Mouse (Mus musculus): ENCODE data around the gene Cnst. TPM values are rescaled to one million over a fixed set of nuclear protein-coding genes. Genes with fewer than 3 reads are reported as not detected.

Cnst gene
- total RNA-seq, 2 experiments from 2014 or later: 14.7 to 22.6 TPM

GRCm38 (mm10) chr1:179553197-179553948, 7.2 kb downstream of the Cnst start:
- no peak for ATAC-seq (ENCODE audit: poor library complexity, severe bottlenecking)

GRCm38 (mm10) chr1:179553949-179554347, 7.8 kb downstream of the Cnst start:
- no peak for ATAC-seq (ENCODE audit: poor library complexity, severe bottlenecking)

GRCm38 (mm10) chr1:179556921-179557320, 10.8 kb downstream of the Cnst start:
- no peak for ATAC-seq (ENCODE audit: poor library complexity, severe bottlenecking)

GRCm38 (mm10) chr1:179559446-179560194, 13.4 kb downstream of the Cnst start:
- 0 out of 2 replicates have a peak, but pooled peaks have one; percentile 31 for ATAC-seq (ENCODE audit: poor library complexity, severe bottlenecking)

GRCm38 (mm10) chr1:179560845-179561430, 14.8 kb downstream of the Cnst start:
- ATAC-seq (ENCODE audit: poor library complexity, severe bottlenecking): peak; percentile 86

GRCm38 (mm10) chr1:179563211-179563610, 17.0 kb downstream of the Cnst start:
- ATAC-seq (ENCODE audit: poor library complexity, severe bottlenecking): no peak

GRCm38 (mm10) chr1:179563926-179564325, 17.8 kb downstream of the Cnst start:
- ATAC-seq (ENCODE audit: poor library complexity, severe bottlenecking): no peak

GRCm38 (mm10) chr1:179567558-179567957, 21.4 kb downstream of the Cnst start:
- ATAC-seq (ENCODE audit: poor library complexity, severe bottlenecking): no peak

- no peak for ATAC-seq (ENCODE audit: poor library complexity, severe bottlenecking)
Measured at GRCm38 (mm10) chr1:179568690-179569398, 22.7 kb downstream of the Cnst start.

GRCm38 (mm10) chr1:179570482-179570881, 24.3 kb downstream of the Cnst start:
- no peak for ATAC-seq (ENCODE audit: poor library complexity, severe bottlenecking)

GRCm38 (mm10) chr1:179571686-179572085, 25.5 kb downstream of the Cnst start:
- no peak for ATAC-seq (ENCODE audit: poor library complexity, severe bottlenecking)

- no peak for ATAC-seq (ENCODE audit: poor library complexity, severe bottlenecking)
Measured at GRCm38 (mm10) chr1:179573650-179574206, 27.6 kb downstream of the Cnst start.

- no peak for ATAC-seq (ENCODE audit: poor library complexity, severe bottlenecking)
Measured at GRCm38 (mm10) chr1:179578625-179579024, 32.5 kb downstream of the Cnst start.

- ATAC-seq (ENCODE audit: poor library complexity, severe bottlenecking): no peak
Measured at GRCm38 (mm10) chr1:179580200-179580599, 34.0 kb downstream of the Cnst start.

GRCm38 (mm10) chr1:179581422-179581821, 35.3 kb downstream of the Cnst start:
- no peak for ATAC-seq (ENCODE audit: poor library complexity, severe bottlenecking)

- ATAC-seq (ENCODE audit: poor library complexity, severe bottlenecking): no peak
Measured at GRCm38 (mm10) chr1:179582021-179582433, 35.9 kb downstream of the Cnst start.

GRCm38 (mm10) chr1:179583090-179583489, 36.9 kb downstream of the Cnst start:
- no peak for ATAC-seq (ENCODE audit: poor library complexity, severe bottlenecking)

GRCm38 (mm10) chr1:179584220-179584619, 38.0 kb downstream of the Cnst start:
- no peak for ATAC-seq (ENCODE audit: poor library complexity, severe bottlenecking)

GRCm38 (mm10) chr1:179585646-179586045, 39.5 kb downstream of the Cnst start:
- no peak for ATAC-seq (ENCODE audit: poor library complexity, severe bottlenecking)

- peak; percentile 81 for ATAC-seq (ENCODE audit: poor library complexity, severe bottlenecking)
Measured at GRCm38 (mm10) chr1:179586430-179587095, 40.4 kb downstream of the Cnst start.
